Mouse (Mus musculus): Measurements from ENCODE around the gene Sash1. TPM values are rescaled to one million over a fixed set of nuclear protein-coding genes. Genes with fewer than 3 reads are reported as not detected.
A peak's percentile ranks its signal among the peaks of the same experiment; 100 is the strongest.

Gene Sash1
- total RNA-seq, 2 experiments from 2014 or later: 88.3 to 90.1 TPM

DNA sequence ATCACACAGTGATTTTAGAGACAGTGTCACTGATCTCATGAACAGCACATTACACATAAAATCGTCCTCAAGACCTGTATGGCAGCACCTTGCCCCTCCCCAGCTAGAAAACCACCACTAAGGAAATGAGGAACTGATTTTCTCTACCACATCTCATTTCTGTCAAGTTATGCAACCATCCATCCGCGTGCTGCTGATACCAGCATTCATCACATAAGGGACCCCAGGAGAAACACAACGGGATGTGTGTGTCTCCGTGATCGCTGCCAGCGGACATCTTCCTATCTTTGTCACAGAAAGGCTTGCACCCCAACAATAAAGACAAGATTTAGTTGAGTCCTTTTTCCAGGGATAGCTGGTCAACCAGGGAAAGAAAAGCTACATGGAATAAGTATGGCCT, 27.2 kb downstream of the Sash1 start:
- DNase-seq (ENCODE audit: low spot score in 2 of 2): no peak

DNA sequence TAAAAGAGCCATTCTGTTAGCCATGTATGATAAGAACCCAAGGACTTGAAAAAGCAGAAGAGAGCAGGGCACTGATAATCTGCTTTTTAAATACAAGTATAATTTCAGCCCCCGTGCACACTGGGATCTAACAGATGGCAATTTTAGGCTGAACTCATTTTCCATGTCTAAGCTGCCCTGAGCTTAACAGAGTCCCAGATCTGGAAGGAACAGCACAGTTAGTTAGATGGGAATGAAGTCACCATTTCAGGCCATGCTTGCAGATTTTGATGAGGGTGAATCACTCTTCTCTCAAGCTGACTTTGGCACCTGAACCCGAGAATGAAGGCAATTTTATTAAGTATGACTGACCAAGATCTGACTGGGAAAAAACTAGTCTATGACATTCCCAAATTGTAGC, 28.9 kb downstream of the Sash1 start:
- no peak for DNase-seq (ENCODE audit: low spot score in 2 of 2)

DNA sequence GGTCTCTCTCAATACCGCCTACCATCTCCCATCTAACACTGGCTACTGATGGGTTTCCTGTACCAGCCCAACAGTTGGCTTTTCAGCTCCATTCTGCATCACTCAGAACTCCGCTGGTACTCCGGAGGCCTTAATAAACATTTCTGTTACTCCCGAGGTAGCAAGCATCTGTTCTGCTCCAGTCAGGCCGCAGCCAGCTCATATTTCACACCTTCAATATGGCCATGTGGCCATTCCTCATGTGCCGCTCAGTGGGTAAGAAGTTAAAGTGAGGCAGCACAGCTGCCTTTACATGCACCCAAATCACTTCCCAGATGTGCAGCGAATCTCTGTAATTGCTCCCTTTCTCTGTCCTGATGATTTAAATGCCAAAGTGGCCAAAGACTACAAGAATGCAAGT, 32.5 kb downstream of the Sash1 start:
- no peak for DNase-seq (ENCODE audit: low spot score in 2 of 2)

DNA sequence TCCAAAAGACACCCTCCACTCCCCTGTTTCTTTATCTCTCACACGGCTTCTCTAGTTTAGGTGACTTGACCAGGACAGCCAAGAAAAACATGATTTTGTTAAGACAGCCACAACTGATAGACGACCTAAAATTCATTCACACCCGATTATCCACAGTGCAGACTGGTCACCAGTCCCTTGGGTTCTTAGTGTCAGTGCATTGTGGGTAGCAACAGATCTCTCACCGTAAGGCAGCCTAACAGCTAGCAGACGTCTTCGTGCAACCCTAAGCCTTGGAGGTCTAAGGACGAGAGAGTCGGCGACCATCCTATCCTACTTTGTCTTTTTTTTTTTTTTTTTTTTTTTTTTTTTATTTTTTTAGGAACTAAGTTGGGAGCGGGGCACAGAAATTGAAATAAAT, 34.2 kb downstream of the Sash1 start:
- no peak for DNase-seq (ENCODE audit: low spot score in 2 of 2)

DNA sequence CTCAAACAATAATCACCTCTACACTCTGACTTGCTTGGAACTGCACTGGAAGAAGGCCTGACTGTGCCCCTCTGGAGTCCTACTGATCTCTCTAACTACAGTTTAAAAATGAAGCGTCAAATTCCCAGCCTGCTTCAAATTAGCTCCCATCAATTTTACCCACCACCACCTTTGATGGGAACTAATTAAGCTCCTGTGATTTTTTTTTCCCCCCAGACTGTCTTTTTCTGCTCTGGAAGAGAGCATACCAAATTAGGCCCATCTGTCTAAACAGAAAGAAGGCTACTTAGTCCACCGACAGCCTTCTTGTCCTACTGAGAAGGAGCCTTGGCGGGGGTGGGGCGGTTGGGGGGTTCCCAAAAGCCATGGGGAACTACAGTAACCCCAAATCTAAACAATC, 37.9 kb downstream of the Sash1 start:
- no peak for DNase-seq (ENCODE audit: low spot score in 2 of 2)

DNA sequence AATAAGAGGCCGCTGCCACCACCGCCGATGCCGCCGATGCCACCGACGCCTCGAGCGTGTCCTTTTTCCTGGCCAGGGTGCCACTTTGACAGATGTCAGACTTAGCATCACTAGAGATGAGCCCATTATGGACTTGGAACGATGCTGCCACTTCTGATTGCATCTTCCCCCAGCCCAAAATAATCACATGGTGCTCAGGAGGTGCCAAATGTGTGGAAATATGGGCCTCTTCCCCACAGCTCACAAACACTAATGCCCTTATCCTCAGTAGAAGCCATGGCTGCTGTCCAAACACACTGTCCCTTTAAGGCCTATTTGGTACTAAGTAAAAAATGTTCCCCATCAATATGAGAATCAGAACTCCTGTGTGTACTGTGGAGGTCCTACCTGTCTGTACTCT, 39.6 kb downstream of the Sash1 start:
- no peak for DNase-seq (ENCODE audit: low spot score in 2 of 2)

DNA sequence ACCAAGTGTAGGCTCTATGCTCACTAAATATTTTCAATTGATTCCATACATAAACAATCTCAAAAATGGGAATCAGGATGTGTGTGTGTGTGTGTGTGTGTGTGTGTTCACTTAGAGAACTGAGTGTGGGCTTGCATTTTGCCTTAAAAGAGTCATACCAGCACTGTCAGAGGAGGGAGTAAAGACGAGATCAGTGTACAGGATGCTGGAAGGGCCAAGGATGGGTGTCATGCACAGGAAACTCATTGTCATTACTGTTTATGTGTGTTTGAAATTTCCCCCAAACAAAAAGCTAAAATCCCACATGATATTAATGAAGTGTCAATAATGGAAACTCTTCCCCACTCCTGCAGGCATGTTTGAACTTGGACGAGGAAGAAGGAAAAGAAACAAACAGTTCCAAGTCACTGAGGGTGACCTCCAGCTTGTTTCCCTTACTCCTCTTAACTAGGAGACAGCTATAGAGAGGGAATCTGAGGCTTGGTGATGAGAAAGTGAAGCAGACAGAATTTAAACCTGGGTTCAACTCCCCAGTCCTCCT, 40.6 kb downstream of the Sash1 start:
- DNase-seq (ENCODE audit: low spot score in 2 of 2): no peak

DNA sequence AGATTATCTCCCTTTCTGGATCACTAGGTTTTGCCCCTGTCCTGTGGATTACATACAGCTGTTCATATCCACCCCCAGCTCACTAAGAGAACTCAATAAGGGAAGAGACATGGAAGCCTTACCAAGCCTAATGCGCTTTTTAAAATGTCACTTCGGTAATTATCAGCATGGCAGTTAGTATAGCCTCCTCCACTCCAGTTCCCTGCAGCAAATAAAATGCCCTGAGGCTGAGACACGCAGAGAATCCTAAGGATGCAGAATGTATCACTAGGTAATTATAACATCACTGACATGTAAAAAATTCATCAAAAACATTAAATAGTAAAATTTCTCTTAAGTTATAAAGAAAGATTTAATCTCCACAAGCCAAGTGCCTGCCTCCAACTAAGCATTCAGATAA, 45.9 kb downstream of the Sash1 start:
- no peak for DNase-seq (ENCODE audit: low spot score in 2 of 2)

DNA sequence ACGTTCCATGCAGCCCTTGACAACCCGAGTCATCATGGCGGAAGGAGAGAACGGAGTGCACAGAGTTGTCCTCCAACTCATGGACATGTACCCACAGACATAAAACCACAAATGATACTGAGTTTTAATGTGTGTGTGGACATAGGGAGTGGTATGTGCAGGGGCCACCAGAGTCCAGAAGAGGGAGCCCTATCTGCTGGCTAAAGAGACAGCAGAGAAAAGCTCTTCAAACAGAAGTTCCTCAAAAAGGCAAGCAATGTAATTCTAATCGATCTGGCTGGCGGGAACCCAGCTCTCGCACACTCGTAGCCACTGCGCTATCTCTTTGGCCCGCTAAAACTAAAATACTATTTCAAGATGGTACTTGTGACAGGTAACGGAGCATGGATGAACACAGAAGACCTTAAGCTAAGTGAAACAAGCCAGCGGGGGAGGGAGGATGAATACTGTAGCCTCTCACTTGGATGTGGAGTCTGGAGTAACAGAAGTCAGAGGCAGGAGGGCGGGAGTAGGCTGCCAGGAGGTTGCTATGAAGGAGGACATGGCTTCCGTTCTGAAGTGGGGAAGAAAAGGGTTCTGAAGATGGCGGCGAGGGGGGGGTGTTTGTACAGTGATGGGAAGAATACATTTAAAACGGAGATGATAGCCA, 51.9 kb downstream of the Sash1 start:
- DNase-seq (ENCODE audit: low spot score in 2 of 2): no peak

DNA sequence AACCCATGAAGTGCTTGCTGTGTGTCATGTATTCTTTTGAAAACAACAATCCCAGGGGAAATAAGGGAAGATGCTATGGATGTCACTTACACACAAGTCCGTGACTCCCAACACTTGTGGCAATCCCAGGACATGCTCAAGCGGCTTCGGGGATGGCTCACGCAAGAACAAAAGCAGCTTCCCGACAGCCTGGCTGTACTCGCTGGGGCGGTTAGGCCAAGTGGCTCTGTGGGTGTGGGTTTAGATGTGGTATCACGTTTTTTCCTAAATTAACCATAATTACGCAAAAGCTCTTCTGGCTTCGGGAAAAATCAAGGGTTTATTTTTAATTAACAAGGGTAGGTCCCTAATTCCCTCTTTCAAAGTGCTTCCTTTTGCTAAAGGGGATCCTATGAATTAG, 59.6 kb downstream of the Sash1 start:
- no peak for DNase-seq (ENCODE audit: low spot score in 2 of 2)

DNA sequence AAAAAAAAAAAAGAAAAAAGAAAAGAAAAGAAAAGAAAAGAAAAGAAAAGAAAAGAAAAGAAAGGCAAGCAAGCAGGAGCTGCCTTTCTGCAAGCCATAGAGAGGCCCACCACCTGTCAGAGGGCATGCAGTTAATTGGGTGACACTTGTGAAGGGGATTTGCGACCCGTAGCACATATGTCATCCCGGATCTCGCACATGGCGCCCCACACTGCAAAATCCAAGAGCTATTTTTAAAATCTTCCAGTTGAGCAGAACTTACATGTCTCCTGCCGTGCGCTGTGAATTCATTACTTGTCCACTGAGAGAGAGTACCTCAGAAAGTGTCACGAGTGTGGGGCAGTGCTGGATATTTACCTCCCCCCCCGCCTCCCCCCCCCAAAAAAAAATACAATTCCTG, 60.0 kb downstream of the Sash1 start:
- no peak for DNase-seq (ENCODE audit: low spot score in 2 of 2)

DNA sequence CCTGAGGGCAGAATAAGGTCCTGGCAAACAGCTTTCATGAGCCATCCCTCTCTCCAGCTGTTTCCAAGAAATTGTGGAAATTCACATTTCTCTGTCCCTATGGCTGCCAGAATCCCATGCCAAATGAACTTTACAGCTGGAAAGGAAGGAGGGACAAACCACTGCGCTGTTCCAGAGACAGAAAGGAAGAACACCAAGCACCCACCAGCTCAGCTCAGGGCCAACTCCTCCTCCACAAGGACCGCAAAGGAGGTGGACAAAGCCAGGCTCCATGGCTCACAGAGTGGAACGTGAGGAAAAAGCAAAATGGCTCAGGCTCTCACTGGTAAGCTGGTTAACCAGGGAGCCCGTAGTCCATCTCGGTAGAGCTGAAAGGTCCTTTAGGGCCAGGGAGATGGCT, 67.8 kb downstream of the Sash1 start:
- no peak for DNase-seq (ENCODE audit: low spot score in 2 of 2)

DNA sequence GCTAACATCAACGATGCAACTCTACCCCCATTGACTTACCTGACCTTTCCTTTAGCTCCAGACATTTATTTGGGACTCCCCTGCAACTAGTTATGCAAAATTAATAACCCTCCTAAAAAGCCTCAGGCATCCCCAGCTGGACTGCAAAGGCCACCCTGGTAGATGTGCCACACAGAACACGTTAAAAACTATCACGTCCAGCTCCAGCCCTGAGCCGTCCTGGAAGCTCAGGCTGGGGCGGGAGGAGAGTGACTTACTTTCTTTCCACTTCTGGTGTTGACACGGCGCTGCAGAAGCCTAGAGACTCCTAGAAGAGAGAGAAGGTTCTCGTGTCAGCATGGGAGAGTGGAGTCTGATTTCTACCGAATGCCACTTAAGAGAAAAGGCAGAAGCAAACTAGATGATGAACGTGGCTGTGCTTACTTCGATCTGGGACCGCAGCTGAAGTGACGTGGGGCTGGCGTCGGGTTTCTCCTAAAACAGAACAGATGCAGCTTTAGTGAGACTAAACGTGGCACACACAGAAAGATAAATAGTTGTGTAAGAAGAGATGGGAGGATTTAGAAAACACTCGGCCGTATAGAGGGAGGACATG, 71.8 kb downstream of the Sash1 start:
- no peak for DNase-seq (ENCODE audit: low spot score in 2 of 2)

DNA sequence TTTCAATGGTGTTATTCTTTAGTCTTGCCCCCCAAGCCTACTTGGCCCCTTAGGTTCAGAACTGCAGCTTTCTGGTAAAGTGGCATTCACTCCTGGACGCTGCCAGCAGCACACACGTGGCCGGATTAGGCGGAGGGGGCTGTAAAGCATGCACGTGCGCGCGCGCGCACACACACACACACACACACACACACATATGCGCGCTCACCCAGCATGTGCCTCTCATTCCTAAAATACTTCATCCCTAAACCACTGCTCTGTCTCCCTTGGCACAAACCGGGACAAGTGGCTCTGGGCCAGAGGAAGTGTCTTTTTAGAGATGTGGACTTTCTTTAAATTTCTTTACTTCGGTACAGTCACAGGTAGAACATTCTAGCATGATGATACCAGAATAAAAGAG, 72.6 kb downstream of the Sash1 start:
- no peak for DNase-seq (ENCODE audit: low spot score in 2 of 2)

DNA sequence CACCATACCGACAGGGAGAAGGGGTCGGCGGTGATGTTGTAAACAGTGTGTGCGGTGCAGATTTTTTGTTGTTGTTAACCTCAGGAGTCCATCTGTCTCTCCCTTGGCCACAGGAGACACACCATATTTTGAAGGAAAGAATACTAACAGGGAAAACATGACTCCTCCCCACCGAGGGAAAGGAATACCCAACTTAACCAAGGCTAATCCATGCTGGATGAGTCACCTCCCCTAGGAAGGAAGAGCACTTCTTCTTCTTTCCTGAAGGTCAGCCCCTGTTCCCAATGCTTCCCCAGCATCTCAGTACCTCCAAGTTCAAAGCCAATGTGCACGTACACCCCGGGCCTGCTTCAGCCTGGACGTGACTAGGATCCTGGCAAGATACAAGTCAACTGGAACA, 73.1 kb downstream of the Sash1 start:
- no peak for DNase-seq (ENCODE audit: low spot score in 2 of 2)

DNA sequence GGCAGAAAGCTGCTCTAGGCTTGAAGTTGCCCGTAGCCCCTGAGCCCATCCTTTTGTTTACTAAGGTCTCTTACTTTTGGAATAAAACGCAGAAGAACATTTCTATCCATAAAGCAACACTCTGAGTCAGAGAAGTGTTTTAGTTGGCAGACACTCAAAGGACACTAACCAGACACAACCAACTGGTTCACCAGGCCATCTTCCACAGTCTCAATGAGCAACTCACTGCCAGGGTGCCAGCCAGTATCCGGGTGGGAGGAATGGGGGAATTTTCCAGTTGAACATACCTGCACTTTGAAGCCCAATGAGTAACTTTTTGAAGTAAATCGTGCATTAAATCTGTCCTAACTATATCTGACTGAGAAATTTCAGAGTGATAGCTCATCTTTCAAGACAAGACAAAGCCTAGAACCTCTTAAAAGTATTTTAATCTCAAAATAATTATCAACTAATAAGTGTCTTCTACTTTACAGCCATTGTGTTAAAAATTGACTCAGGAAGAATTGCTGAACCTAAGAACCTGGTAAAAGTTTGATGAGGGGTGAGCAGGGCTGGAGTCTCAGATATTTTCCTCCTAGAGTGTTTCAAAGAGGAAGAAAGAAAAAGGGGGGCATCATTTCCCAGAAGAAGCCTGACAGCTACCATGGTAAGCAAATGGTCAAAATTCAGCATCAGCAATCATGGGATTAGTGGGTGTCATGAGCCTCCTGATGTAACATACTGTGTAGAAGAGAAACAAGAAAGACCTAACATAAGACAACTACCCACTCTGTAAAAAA, 74.4 kb downstream of the Sash1 start:
- no peak for DNase-seq (ENCODE audit: low spot score in 2 of 2)

DNA sequence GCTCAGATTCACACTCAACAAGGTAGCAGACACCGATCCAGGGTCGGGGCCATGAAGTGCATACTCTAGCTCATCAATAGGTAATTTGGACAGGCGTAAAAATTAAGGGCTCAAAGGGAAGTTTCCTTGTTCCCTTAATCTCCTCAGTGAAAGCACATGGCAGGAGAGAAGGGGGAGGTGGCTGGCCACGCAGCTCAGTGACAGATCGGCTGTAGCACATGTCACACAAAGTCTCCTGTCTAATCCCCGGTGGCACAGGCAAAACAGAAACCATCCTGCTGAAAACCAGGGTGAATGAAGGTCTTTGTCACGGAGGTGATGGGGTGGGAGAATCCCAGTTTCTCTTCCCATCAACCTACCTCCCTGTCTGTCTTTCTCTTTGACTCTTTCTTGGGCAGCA, 75.4 kb downstream of the Sash1 start:
- DNase-seq (ENCODE audit: low spot score in 2 of 2): no peak

DNA sequence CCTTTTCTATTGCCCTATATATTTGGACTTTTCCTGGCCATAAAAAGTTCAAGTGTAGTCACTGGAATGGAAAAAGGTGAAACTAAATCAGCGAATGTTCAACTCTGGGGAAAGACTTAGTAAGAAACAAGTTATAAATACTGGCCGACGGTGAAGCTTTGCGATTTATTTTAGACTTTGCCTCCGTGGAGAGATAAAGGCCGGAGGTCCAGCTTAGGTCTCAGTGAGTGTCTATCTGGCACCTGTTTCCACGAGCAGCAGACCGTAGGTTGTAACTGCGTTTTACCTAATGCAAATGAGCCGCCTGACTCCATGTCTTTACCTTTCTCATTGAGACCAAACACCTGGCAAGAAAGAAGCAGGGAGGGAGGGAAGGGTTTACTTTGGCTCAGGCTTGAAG, 77.5 kb downstream of the Sash1 start:
- no peak for DNase-seq (ENCODE audit: low spot score in 2 of 2)

DNA sequence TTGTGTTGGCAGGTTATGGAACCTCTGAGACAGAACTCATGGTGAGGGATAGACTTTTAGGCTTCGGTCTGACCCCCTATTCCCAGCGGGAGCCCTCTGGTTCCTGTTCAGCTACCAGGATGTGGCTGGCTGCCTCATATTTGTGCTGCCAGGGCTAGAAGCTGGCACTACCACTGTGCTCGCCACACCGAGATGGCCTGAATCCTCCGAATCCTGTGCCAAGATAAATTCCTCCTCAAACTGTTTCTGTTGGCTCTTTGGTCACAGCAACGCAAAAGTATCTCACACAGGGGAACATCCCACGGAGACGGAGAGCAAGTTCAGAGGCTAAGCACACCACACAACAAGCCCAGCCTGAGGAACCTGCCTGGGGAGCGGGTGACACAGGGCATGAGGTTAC, 78.3 kb downstream of the Sash1 start:
- DNase-seq (ENCODE audit: low spot score in 2 of 2): peak in 1 of 2 experiments; percentile 48

DNA sequence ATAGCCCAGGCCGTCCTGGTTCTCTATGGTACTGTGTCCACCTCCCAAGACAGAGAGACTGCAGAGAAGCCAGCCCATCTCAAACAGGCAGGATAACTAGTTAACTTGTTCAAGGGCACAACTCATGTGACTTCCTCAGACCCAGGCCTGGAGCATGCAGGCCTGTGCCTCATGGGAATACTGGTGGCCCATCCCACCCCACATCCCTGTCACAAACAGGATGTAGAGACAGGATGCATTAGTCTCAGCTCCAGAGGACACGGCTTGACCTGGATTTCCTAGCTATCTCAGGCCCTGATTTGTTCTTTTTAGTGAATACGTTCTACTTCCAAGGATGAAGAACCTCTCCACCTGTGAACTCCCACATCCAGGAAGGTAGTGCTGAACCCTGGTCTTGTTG, 80.5 kb downstream of the Sash1 start:
- no peak for DNase-seq (ENCODE audit: low spot score in 2 of 2)

DNA sequence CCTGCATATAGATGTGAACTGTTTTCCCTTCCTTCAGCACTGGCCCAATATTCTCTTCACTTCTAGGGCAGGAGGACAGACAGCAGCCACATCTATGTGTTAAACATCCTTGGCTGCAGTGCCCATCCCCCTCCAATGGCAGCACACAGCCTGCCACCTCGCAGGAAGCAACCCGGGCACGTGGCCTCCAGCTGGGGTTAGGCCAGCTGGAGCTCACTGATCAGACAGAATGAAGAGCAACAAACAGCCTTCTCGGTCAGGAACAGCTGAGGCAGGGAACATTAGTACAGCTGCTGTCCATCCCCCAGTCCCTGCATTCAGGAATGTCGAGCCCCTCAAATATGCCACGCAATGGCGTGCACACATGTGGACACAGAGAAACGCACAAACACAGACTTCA, 81.6 kb downstream of the Sash1 start:
- DNase-seq (ENCODE audit: low spot score in 2 of 2): peak; percentile 55 to 59

DNA sequence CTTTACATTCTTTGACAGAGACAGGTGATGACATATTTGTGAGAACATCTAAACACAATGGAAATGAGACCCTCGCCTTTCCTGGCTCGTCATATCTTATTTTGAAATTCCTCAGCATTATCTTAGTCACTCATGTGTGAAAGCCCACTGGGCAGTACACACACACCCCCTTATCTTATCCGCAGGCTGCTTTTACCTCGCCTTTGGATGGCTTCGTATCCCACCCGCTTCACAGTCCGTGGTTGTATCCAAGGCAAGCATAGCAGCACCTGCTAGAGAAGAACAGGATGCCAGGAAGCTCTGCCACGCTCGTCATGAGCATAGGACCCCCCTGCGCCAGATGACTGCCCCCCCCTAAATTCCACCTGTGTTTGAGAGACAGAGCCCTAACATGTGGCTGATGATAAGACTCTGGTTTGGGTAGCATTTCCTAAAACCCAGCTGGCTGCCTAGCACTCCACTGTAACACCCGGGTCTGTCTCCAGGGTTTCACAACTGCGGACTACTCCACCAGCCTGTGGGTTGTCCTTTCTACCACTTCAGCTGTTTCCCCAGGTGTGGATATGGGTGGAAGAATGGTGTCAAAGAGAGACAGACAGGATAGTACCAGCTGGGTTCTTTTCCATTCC, 84.0 kb downstream of the Sash1 start:
- no peak for DNase-seq (ENCODE audit: low spot score in 2 of 2)
